ENCODE assay signal across 18 mouse cellular contexts in genomic region chr12:84855084-84855625, GRCm38 (mm10). TPM values are rescaled to one million over a fixed set of nuclear protein-coding genes. Genes with fewer than 3 reads are reported as not detected.
DNase-seq lines count a peak whose midpoint lies in the region; ATAC-seq and TF ChIP-seq lines count a peak whose summit lies in the region.
"Had no signal": no experiment of that assay in that cellular context is flagged by ENCODE, and none has a peak within 500 bp of the region (broad histone marks: within the 10 kb centered on the region; RNA-seq: fewer than 3 reads in every experiment).

No protein-coding gene starts in this region.

- peak; percentile 54 for ATAC-seq in erythroid progenitor cell, adult 5-6 weeks (replicated peaks; ENCODE audit: low FRiP score, poor library complexity, severe bottlenecking)
- ATAC-seq in liver, embryonic 16.5 days (ENCODE audit: low read depth) = peak; percentile 32
- no peak for ATAC-seq in intestine, embryonic 16.5 days
- ATAC-seq: activated CD4-positive, CD25-positive, alpha-beta regulatory T cell, adult 4 months; forebrain, embryonic 13.5 days had no signal

- H3K9me3 ChIP-seq in liver, embryonic 16.5 days (replicated peaks; ENCODE audit: control insufficient read depth, low read length) = no peaks in the 10 kb centered on the region
- no peaks in the 10 kb centered on the region for H3K9me3 ChIP-seq in intestine, embryonic 16.5 days (ENCODE audit: control insufficient read depth, low read length)
- H3K9me3 ChIP-seq: forebrain, embryonic 13.5 days; heart, embryonic 13.5 days; hindbrain, embryonic 10.5 days; neural tube, embryonic 15.5 days had no signal

- intact Hi-C loops in gastrocnemius, adult 2 months (cut with DNase I) = no loop called here

- H3K27me3 ChIP-seq in liver, embryonic 16.5 days (ENCODE audit: control insufficient read depth, insufficient read depth, low read depth, low read length) = no peaks in the 10 kb centered on the region; the same call in 1 of the 2 replicates
- H3K27me3 ChIP-seq in intestine, embryonic 16.5 days (replicated peaks; ENCODE audit: control insufficient read depth, insufficient read depth, low read length) = no peaks in the 10 kb centered on the region
- H3K27me3 ChIP-seq: forebrain, embryonic 13.5 days; neural tube, embryonic 15.5 days had no signal

- DNase-seq in lung, adult 2 months = peak; percentile 24
- no peak for DNase-seq in lung, postnatal 14 days
- no peak for DNase-seq in gastrocnemius, adult 2 months
- DNase-seq in left cerebral cortex, adult 8-10 months (ENCODE audit: low spot score in 2 of 2) = no peak
- no peak for DNase-seq in retina, embryonic 14.5 days (ENCODE audit: low spot score)
- DNase-seq: cerebellum, adult 8-10 months; gastrocnemius, postnatal 10 days; kidney, postnatal 14 days; layer of hippocampus, adult 9-11 months; left cerebral cortex, postnatal 4 days had no signal

- no peak for TF ChIP-seq CTCF in lung, adult 2 months (IDR thresholded peaks at IDR 0.05; ENCODE audit: insufficient read depth, low read length)
- TF ChIP-seq CTCF in gastrocnemius, adult 2 months (IDR thresholded peaks at IDR 0.05) = no peak

- no peak overlapping the region for H3K4me3 ChIP-seq in lung, adult 2 months (replicated peaks; ENCODE audit: extremely low read depth, low read depth, low read length)
- H3K4me3 ChIP-seq in liver, embryonic 16.5 days (ENCODE audit: low read depth, low read length) = no peak overlapping the region
- no peak overlapping the region for H3K4me3 ChIP-seq in intestine, embryonic 16.5 days (ENCODE audit: low read length)
- no peak overlapping the region for H3K4me3 ChIP-seq in gastrocnemius, adult 2 months
- H3K4me3 ChIP-seq: forebrain, embryonic 13.5 days; heart, embryonic 13.5 days; hindbrain, embryonic 10.5 days; neural tube, embryonic 15.5 days had no signal

- H3K36me3 ChIP-seq in liver, embryonic 16.5 days (ENCODE audit: control insufficient read depth, insufficient read depth) = no peaks in the 10 kb centered on the region
- no peaks in the 10 kb centered on the region for H3K36me3 ChIP-seq in intestine, embryonic 16.5 days (ENCODE audit: control insufficient read depth, insufficient read depth, low read length)
- H3K36me3 ChIP-seq: heart, embryonic 13.5 days; hindbrain, embryonic 10.5 days; neural tube, embryonic 15.5 days had no signal

- peak overlapping the region; percentile 73 for H3K27ac ChIP-seq in liver, embryonic 16.5 days (ENCODE audit: low read length)
- H3K27ac ChIP-seq in intestine, embryonic 16.5 days (ENCODE audit: low read length) = no peak overlapping the region
- H3K27ac ChIP-seq in gastrocnemius, adult 2 months = no peak overlapping the region
- H3K27ac ChIP-seq: forebrain, embryonic 13.5 days; heart, embryonic 13.5 days; hindbrain, embryonic 10.5 days; neural tube, embryonic 15.5 days had no signal

- H3K4me2 ChIP-seq in liver, embryonic 16.5 days (ENCODE audit: low read depth, low read length) = peak overlapping the region; percentile 37; the same call in 1 of the 2 replicates
- no peak overlapping the region for H3K4me2 ChIP-seq in intestine, embryonic 16.5 days (ENCODE audit: low read depth, low read length)
- H3K4me2 ChIP-seq: forebrain, embryonic 13.5 days; heart, embryonic 13.5 days; neural tube, embryonic 15.5 days had no signal

- 0 out of 2 replicates have a peak overlapping the region, but pooled peaks have one; percentile 14 for H3K9ac ChIP-seq in liver, embryonic 16.5 days (ENCODE audit: low read depth, low read length)
- H3K9ac ChIP-seq in intestine, embryonic 16.5 days (ENCODE audit: low read depth, low read length) = no peak overlapping the region
- H3K9ac ChIP-seq: forebrain, embryonic 13.5 days; heart, embryonic 13.5 days; neural tube, embryonic 15.5 days had no signal

- no peaks in the 10 kb centered on the region; the same call in 1 of the 2 replicates for H3K4me1 ChIP-seq in lung, adult 2 months (ENCODE audit: control insufficient read depth, insufficient read depth, low read length)
- peaks cover 32% of the 10 kb centered on the region for H3K4me1 ChIP-seq in liver, embryonic 16.5 days (ENCODE audit: control insufficient read depth, low read depth, low read length)
- peaks cover 14% of the 10 kb centered on the region for H3K4me1 ChIP-seq in intestine, embryonic 16.5 days (ENCODE audit: control insufficient read depth, insufficient read depth, low read length)
- H3K4me1 ChIP-seq: forebrain, embryonic 13.5 days; neural tube, embryonic 15.5 days had no signal

- no peak for TF ChIP-seq POLR2A in lung, adult 2 months (IDR thresholded peaks at IDR 0.05; ENCODE audit: borderline replicate concordance, extremely low read depth, low read depth, low read length)

- 45% methylated on average over 4 of the region's 4 CpGs for WGBS in lung, adult 2 months
- 63% methylated on average over 4 of the region's 4 CpGs for WGBS in liver, embryonic 16.5 days (ENCODE audit: insufficient replicate concordance)
- WGBS in intestine, embryonic 16.5 days = 85% methylated on average over 4 of the region's 4 CpGs

RNA-seq across cellular contexts. Expression of gene Ltbp2, which starts 21.2 kb away (rescaled TPM):
- 91.3 and 96.8 TPM in 2 replicates for polyA plus RNA-seq in lung, adult 2 months (2012; rRNA removed)
- 1.3 TPM in 1 of 2 replicates, not detected in the other for total RNA-seq in erythroid progenitor cell, adult 5-6 weeks (2015; ENCODE audit: low replicate concordance)
- total RNA-seq in erythroid progenitor cell, adult 5-6 weeks (2017; ENCODE audit: low replicate concordance) = 0.77 and 3.3 TPM in 2 replicates
- polyA plus RNA-seq in liver, embryonic 16.5 days (2015; fragmentation: Nextera tagmentation; extraction: Ambion mirVana) = 0.35 and 0.51 TPM in 2 replicates
- 0.83 and 1.9 TPM in 2 replicates for polyA plus RNA-seq in intestine, embryonic 16.5 days (2015; fragmentation: Nextera tagmentation; extraction: Ambion mirVana)
- 1 to 10 TPM in 1 of 2 experiments, under 1 TPM in 1; 0.78 to 1.6 TPM for total RNA-seq in gastrocnemius, adult 2 months (2021)
- total RNA-seq in left cerebral cortex, adult 8-10 months (2022) = 1 to 10 TPM in 2 of 4 experiments, under 1 TPM in 2; 0.50 to 1.2 (median 0.98) TPM
- polyA plus RNA-seq: activated CD4-positive, CD25-positive, alpha-beta regulatory T cell, adult 4 months; forebrain, embryonic 13.5 days had no signal
